Mouse (Mus musculus) frontal cortex, adult 2 months (tissue): ENCODE measurements around the gene Pon2. TPM values are rescaled to one million over a fixed set of nuclear protein-coding genes. Genes with fewer than 3 reads are reported as not detected.

ENCODE experiments used
- DNase-seq, 2 experiments: peaks; one replicate each; pipeline ENCODE4 v3.0.0; 2022; ENCODE audit warnings: low spot score in 1 of 2; ENCODE audit errors: extremely low spot score in 1 of 2
- polyA plus RNA-seq: library from polyadenylated mRNA; depleted of rRNA; stranded (reverse); fragments of >200 nt; gene quantifications from 2 replicates; pipeline ENCODE4 v1.2.3, GENCODE M21; 2012

The Pon2 gene
- polyA plus RNA-seq, 1 experiment: 57.7 TPM

DNA sequence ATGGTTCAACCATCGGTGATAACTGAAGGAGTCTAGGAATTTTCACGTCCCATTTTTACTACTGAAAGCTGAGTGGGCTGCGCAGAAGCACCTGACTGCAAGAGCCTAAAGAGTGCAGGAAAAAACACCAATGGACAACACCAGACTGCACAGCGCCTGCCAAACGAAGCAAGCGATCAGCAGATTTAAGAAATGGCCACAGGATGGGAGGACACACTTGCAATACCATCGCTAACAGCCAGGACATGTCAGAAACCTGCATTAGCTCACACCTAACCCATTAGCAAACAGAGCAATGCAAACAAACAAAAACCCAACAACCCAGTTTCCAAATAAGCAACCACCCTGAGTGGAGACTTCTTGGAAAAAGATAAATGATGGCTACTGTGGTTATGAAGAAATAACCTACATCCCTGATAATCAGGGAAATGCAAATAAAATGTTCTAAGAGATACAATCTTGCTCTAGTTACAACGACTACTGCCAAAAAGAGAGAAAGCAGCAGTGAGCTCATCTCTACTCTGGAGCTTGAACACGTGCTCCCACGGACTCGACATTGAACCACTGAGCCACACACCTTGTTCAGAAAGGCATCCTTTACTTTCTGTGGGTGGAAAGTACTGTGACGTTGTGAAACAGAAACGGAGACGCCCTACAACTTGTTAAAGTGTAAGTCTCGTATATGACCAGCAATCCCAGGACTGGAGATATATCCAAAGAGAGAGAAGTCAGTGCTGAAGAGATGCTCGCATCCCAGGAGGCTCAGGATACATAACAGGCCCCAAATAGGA lies 3.4 kb downstream of the Pon2 start:
- no peak for DNase-seq

GRCm38 (mm10) chr6:5292841-5293240 lies 5.4 kb downstream of the Pon2 start:
- DNase-seq: no peak

DNA sequence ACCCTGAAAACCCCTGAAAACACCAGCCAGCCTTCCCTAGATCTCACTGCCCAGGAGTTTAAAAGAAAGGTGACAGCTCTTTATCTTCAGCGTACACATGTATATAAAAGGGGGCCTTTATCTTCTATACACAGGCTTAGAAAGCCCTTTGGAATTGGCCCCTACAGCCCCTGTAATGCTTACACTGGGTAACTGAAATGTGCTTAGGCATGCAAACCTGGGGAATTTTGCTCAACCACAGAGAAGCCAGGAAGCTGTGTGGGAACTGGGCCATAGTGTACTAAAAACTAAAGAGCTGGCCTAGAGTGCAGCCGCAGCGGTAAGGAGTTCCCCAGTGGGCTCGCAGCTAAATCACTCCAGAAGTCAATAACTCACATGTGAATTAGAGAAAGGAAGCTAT lies 6.8 kb downstream of the Pon2 start:
- DNase-seq: no peak

GRCm38 (mm10) chr6:5287919-5288318 lies 10.3 kb downstream of the Pon2 start:
- DNase-seq: no peak

- DNase-seq: no peak
These were observed 10.9 kb downstream of the Pon2 start for GRCm38 (mm10) chr6:5287392-5287791.

GRCm38 (mm10) chr6:5282418-5282817 lies 15.8 kb downstream of the Pon2 start:
- no peak for DNase-seq

DNA sequence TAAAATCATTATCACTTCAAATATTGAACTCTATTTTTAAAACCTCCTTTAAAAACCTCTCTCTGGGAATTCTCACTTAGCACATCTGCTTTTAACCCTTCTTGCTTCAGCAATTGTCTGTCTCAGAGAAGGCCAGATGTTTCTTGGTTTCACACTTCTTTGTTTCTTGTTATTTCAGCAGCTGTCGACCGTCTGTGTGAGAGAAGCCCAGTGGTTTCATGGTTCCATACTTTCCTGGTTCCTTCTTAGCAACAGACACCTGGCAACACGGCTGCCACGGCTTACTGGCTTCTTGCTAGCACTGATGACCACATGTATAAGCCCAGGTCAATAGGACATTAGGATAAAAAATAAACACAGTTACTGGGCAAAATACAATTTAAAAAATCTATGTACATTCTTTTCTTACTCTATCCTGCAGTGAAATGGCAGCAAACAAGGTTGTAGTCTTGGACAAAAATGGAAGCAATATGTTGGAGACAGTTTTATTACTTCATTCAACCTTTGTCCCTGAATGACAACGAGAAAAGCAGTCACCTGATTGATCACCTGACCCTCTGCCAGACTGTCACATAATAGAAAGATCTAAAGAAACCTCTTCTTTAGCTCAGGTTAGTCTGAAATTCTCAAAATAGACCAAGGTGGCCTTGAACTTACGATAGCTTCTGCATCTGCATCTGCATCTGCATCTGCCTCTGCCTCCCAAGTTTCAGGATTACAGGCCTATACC lies 17.5 kb downstream of the Pon2 start:
- no peak for DNase-seq

GRCm38 (mm10) chr6:5277972-5278371 lies 20.3 kb downstream of the Pon2 start:
- DNase-seq: no peak

DNA sequence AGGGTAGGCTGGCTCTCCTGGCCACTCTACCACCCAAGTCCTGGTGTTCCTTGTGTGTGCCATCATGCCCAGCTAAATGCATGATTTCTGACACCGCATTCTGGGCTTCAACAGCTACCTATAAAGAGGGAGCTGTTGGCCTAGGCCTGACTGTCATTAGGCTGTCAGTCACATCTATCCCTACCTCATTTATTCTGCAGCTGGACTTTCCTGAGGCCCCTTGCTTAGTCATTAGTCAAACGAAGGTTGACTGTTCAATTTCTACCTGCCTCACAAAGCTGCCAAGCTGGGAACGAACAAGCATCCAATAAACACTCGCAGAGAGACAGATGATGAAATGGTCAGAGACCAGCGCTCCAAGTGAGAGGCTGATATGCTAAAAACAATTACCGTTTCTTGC lies 28.6 kb downstream of the Pon2 start:
- DNase-seq: no peak

GRCm38 (mm10) chr6:5264793-5265192 lies 33.5 kb downstream of the Pon2 start:
- no peak for DNase-seq

- no peak for DNase-seq
These were observed 34.8 kb downstream of the Pon2 start for GRCm38 (mm10) chr6:5263250-5263999.

DNA sequence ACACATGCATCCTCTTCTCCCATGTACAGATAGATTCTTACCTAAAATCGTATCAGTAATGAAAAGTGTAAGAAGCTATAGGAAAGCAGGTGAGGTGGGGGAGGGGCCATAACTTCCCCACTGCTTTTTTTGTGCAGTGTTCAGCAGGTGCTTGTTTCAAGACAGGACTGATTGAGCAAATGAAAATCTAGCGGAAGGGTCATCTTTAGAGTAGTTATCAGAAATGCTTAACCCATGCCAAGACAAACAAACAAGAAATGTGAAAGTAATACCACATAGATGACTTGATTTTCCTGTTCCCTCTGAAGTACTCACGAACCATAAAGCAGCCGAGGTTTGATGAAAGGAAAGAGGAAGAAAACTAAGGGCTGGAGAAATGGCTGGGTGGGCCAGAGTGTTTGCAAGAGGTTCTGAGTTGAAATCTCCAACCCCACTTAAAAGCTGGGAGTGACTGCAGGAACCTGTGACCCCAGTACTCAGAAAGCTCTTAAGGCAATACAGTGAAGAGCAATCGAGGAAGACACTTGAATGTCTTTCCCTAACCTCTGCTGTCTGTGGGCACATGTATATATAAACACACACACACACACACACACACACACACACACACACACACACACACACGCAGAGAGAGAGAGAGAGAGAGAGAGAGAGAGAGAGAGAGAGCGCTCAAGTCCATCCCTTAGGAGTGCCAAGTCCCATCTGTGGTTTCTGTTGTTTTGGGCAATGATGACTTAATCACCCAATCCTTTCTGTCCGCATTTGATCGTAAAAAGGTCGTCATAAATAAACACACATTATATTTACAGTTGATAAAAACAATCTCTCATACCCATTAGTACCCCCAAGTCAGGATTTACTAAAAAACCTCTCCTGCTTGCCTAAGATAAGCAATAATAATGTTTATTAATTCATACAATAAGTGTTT lies 35.7 kb downstream of the Pon2 start:
- DNase-seq: no peak

DNA sequence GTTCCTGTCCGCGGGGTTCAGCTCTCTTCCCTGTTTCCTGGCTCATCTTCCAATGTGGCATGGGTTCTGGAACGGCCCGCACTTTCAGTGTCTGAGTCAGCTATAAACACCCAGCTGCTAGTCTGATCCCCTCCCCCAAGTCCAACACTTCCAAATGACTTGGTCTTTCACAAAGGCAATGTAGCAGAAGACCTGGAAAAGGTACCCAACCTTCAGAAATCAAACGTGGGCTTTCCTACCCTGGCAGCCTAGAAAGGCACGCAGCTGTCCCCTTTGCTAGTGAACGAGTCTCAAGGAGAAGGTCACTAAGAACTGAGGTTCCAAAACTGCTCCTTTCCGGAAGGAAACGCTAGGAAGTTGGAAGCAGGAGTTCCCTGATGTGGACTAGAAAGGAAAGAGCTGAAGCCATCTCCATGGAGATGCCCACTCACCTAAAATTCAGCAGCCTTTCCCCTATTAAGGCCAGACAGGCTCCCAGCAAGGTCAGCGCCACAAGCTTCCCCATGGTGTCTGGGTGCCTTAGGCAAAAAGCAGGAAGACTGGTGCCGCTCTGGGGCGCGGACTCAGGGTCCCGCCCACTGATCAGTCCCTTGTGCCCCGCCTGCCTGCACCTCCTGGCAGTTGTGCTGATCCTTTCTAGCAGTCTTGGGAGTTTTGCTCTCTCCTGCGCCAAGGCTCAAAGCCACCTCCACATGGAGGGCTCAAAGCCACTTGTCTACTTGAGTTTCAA lies 42.4 kb downstream of the Pon2 start, which contains the start of gene Pon3:
Pon3 (minus strand) TSS at position 565 of the 730 bp plus-strand sequence.
- DNase-seq: peak in 1 of 2 experiments; percentile 3

- DNase-seq: no peak
These were observed 43.0 kb downstream of the Pon2 start for GRCm38 (mm10) chr6:5255291-5255690.

GRCm38 (mm10) chr6:5254869-5255268 lies 43.4 kb downstream of the Pon2 start:
- no peak for DNase-seq

- no peak for DNase-seq
These were observed 52.3 kb downstream of the Pon2 start for GRCm38 (mm10) chr6:5245926-5246325.

GRCm38 (mm10) chr6:5238799-5239198 lies 59.5 kb downstream of the Pon2 start:
- DNase-seq: no peak

DNA sequence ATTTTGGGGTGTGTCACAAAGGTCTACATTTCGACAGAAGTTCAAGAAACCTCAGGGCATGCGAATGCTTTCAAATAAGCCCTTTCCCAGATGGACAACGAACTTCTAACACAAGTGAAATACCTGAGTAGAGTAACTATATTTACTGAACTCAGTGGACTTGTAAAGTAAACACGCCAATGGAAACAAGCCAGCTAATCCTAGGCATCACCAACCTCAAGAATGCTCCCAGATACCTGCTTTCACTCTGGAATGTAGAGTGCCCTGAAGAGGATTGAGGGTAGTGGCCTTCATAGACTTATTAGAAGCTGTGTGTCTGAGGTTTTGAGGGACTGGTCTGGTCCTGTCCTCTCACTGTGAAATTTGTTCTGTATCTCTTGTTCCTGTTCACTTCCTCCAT lies 60.7 kb downstream of the Pon2 start:
- DNase-seq: no peak

DNA sequence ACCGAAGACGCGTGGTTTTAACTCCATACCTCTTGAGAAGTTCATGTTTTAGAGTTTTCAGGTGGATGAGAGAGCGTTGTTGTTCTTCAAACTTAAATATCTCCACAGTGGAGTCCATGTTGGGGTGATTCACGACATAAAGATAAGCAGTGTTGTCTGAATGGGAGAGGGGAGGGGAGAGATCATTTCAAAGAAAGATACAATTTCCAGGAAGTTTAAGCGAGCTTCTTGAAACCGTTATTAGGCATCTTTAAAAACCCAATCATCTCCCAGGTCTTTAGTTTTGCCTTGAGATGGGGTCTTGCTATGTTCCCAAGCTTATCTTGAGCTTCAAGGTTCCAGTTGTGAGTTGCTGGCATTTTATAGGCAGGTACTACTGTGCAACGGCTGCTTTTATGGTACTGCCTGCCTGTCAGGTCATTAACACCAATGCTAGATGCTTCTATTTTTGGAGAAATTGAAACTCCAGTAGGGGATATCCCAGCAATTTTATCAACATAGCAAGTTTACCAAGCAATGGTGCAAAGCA lies 61.3 kb downstream of the Pon2 start:
- DNase-seq: no peak
